Mouse (Mus musculus): ENCODE data around the gene Dennd2a. TPM values are rescaled to one million over a fixed set of nuclear protein-coding genes. Genes with fewer than 3 reads are reported as not detected.

Gene Dennd2a
- polyA plus RNA-seq, 1 experiment from 2014 or later: 13.3 TPM

DNA sequence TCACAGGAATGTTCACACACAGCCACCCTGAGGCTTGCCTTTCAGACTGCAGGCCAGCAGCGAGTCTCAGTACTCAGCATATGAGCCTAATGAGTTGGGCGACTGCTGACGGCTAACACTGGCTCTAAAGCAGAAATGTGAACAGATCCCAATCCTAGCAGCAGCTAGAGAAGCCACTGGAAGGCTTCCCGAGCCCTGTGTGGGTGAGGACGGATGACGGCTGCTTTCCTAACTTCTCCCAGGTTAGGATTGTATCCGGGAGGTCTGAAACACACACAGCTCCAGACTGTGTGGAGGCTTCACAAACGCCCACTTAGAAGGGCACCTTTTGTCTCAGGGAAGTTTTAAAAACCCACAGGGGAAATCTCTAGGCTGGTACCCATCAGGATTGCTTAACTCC is 69.4 kb downstream of the Dennd2a start:
- Histone ChIP-seq H3K27me3 (ENCODE audit: insufficient read depth, low read length) (no peaks in the 10 kb centered on the region), H3K27ac (no peak overlapping the region), H3K4me1 (replicated peaks; ENCODE audit: insufficient read depth, low read length) (no peaks in the 10 kb centered on the region), H3K4me2 (ENCODE audit: low read length) (no peak overlapping the region), H3K36me3 (ENCODE audit: insufficient read depth, low read length) (peaks cover 35% of the 10 kb centered on the region), H3K9ac (ENCODE audit: low read depth, low read length) (no peak overlapping the region), H3K4me3 (replicated peaks; ENCODE audit: low read depth, low read length) (no peak overlapping the region), H3K9me3 (replicated peaks; ENCODE audit: low read length) (no peaks in the 10 kb centered on the region)
- DNase-seq (ENCODE audit: low spot score): no peak
- WGBS: 92% methylated on average over 8 of the region's 8 CpGs
- ATAC-seq (replicated peaks; ENCODE audit: low FRiP score, low read depth): no peak
- no peak for TF ChIP-seq CTCF (IDR thresholded peaks at IDR 0.05; ENCODE audit: low read depth)

GRCm38 (mm10) chr6:39483656-39484055 is 74.0 kb downstream of the Dennd2a start:
- no peak overlapping the region for H3K4me2 ChIP-seq (ENCODE audit: low read length)
- H3K4me3 ChIP-seq (replicated peaks; ENCODE audit: low read depth, low read length): no peak overlapping the region
- 95% methylated on average over 4 of the region's 4 CpGs for WGBS
- H3K36me3 ChIP-seq (ENCODE audit: insufficient read depth, low read length): peaks cover 40% of the 10 kb centered on the region
- DNase-seq (ENCODE audit: low spot score) (no peak), ATAC-seq (replicated peaks; ENCODE audit: low FRiP score, low read depth) (no peak)
- H3K27ac ChIP-seq: no peak overlapping the region
- TF ChIP-seq CTCF (IDR thresholded peaks at IDR 0.05; ENCODE audit: low read depth): peak; percentile 28; the same call in 1 of the 2 replicates
- H3K27me3 ChIP-seq (ENCODE audit: insufficient read depth, low read length): no peaks in the 10 kb centered on the region
- no peak overlapping the region for H3K9ac ChIP-seq (ENCODE audit: low read depth, low read length)
- no peaks in the 10 kb centered on the region for H3K4me1 ChIP-seq (replicated peaks; ENCODE audit: insufficient read depth, low read length)
- H3K9me3 ChIP-seq (replicated peaks; ENCODE audit: low read length): no peaks in the 10 kb centered on the region

GRCm38 (mm10) chr6:39478509-39479150 is 79.0 kb downstream of the Dennd2a start:
- no peaks in the 10 kb centered on the region for H3K27me3 ChIP-seq (ENCODE audit: insufficient read depth, low read length)
- H3K36me3 ChIP-seq (ENCODE audit: insufficient read depth, low read length): peaks cover 27% of the 10 kb centered on the region
- DNase-seq (ENCODE audit: low spot score) (no peak), ATAC-seq (replicated peaks; ENCODE audit: low FRiP score, low read depth) (no peak)
- 54% methylated on average over 8 of the region's 8 CpGs for WGBS
- no peak overlapping the region for H3K27ac ChIP-seq
- H3K9ac ChIP-seq (ENCODE audit: low read depth, low read length): no peak overlapping the region
- no peak overlapping the region for H3K4me3 ChIP-seq (replicated peaks; ENCODE audit: low read depth, low read length)
- 0 out of 2 replicates have a peak, but pooled peaks cover 4% of the 10 kb centered on the region for H3K4me1 ChIP-seq (replicated peaks; ENCODE audit: insufficient read depth, low read length)
- no peak overlapping the region for H3K4me2 ChIP-seq (ENCODE audit: low read length)
- no peak for TF ChIP-seq CTCF (IDR thresholded peaks at IDR 0.05; ENCODE audit: low read depth)
- no peaks in the 10 kb centered on the region for H3K9me3 ChIP-seq (replicated peaks; ENCODE audit: low read length)

DNA sequence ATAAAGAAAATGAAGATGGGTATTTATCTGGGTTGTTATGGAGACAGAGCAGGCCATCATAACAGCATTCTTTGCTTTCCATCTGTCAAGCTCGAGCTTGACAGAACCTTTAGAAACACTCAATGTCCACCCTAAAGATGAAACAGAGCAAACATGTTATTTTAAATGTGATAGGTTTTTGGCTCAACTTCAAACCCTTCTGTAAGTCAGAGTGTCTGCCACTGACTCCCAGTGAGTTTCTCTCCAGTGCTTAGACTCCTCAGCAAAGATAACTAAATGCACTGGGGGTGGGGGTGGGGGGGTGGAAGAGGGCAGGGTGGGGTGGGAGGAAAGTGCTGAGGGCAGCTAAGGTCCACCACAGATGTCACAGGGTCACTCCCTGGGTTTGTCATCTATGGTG is 81.0 kb downstream of the Dennd2a start:
- Histone ChIP-seq H3K27me3 (ENCODE audit: insufficient read depth, low read length) (no peaks in the 10 kb centered on the region), H3K36me3 (ENCODE audit: insufficient read depth, low read length) (peaks cover 17% of the 10 kb centered on the region; the same call in 1 of the 2 replicates), H3K27ac (no peak overlapping the region), H3K9me3 (replicated peaks; ENCODE audit: low read length) (no peaks in the 10 kb centered on the region), H3K9ac (ENCODE audit: low read depth, low read length) (no peak overlapping the region), H3K4me2 (ENCODE audit: low read length) (no peak overlapping the region), H3K4me3 (replicated peaks; ENCODE audit: low read depth, low read length) (no peak overlapping the region), H3K4me1 (replicated peaks; ENCODE audit: insufficient read depth, low read length) (0 out of 2 replicates have a peak, but pooled peaks cover 4% of the 10 kb centered on the region)
- no peak for TF ChIP-seq CTCF (IDR thresholded peaks at IDR 0.05; ENCODE audit: low read depth)
- ATAC-seq (replicated peaks; ENCODE audit: low FRiP score, low read depth) (no peak), DNase-seq (ENCODE audit: low spot score) (no peak)
- WGBS: 72% methylated on average over 1 of the region's 1 CpGs

- WGBS: 30% methylated on average over 6 of the region's 6 CpGs
- no peak overlapping the region for H3K27ac ChIP-seq
- no peak overlapping the region for H3K4me2 ChIP-seq (ENCODE audit: low read length)
- H3K9me3 ChIP-seq (replicated peaks; ENCODE audit: low read length): no peaks in the 10 kb centered on the region
- TF ChIP-seq CTCF (IDR thresholded peaks at IDR 0.05; ENCODE audit: low read depth): no peak
- peaks cover 11% of the 10 kb centered on the region; the same call in 1 of the 2 replicates for H3K36me3 ChIP-seq (ENCODE audit: insufficient read depth, low read length)
- H3K9ac ChIP-seq (ENCODE audit: low read depth, low read length): no peak overlapping the region
- peak; percentile 66 for DNase-seq (ENCODE audit: low spot score)
- H3K4me3 ChIP-seq (replicated peaks; ENCODE audit: low read depth, low read length): no peak overlapping the region
- peak; percentile 63; the same call in 1 of the 2 replicates for ATAC-seq (replicated peaks; ENCODE audit: low FRiP score, low read depth)
- 0 out of 2 replicates have a peak, but pooled peaks cover 4% of the 10 kb centered on the region for H3K4me1 ChIP-seq (replicated peaks; ENCODE audit: insufficient read depth, low read length)
- H3K27me3 ChIP-seq (ENCODE audit: insufficient read depth, low read length): no peaks in the 10 kb centered on the region
These were observed 83.2 kb downstream of the Dennd2a start for GRCm38 (mm10) chr6:39474424-39474823.

- no peak for TF ChIP-seq CTCF (IDR thresholded peaks at IDR 0.05; ENCODE audit: low read depth)
- Histone ChIP-seq H3K27ac (no peak overlapping the region), H3K4me2 (ENCODE audit: low read length) (no peak overlapping the region), H3K27me3 (ENCODE audit: insufficient read depth, low read length) (no peaks in the 10 kb centered on the region), H3K4me1 (replicated peaks; ENCODE audit: insufficient read depth, low read length) (0 out of 2 replicates have a peak, but pooled peaks cover 4% of the 10 kb centered on the region), H3K9me3 (replicated peaks; ENCODE audit: low read length) (no peaks in the 10 kb centered on the region), H3K9ac (ENCODE audit: low read depth, low read length) (no peak overlapping the region), H3K36me3 (ENCODE audit: insufficient read depth, low read length) (peaks cover 11% of the 10 kb centered on the region; the same call in 1 of the 2 replicates), H3K4me3 (replicated peaks; ENCODE audit: low read depth, low read length) (no peak overlapping the region)
- ATAC-seq (replicated peaks; ENCODE audit: low FRiP score, low read depth): no peak
- WGBS: 37% methylated on average over 5 of the region's 5 CpGs
- no peak for DNase-seq (ENCODE audit: low spot score)
These were observed 84.8 kb downstream of the Dennd2a start for GRCm38 (mm10) chr6:39472837-39473236.

Measured in kidney, postnatal 0 days (tissue).